Mouse (Mus musculus) heart, postnatal 0 days (tissue): ENCODE results near the gene Slc45a2.
A peak's percentile ranks its signal among the peaks of the same experiment; 100 is the strongest.

ENCODE experiments used
- CTCF ChIP-seq: IDR thresholded peaks from 2 replicates; pipeline ENCODE4 v1.5.1; 2016; ENCODE audit warnings: antibody characterized with exemption, control low read depth, low read depth
- EP300 ChIP-seq: IDR thresholded peaks from 2 replicates; pipeline ENCODE4 v1.6.1; 2016; ENCODE audit warnings: antibody characterized with exemption, low read depth

DNA sequence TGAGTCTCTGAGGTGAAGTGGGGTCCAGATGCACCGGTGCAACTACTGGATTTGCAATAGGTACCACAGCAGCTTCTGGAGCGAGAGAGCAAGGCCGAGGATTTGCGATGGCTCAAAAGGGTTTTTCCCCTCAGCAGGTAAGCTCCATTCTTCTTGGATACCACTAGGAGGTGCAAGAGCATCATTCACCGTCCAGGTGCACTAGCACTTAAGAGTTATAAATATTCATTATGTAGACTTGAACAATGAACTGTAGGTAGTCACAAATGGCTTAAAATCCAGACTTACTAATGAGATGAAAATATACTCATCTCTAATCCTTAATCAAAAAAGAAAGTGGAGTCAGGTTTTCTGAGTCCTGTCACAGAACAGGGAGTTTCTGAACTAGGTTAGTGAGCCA, 8.2 kb downstream of the Slc45a2 start:
- TF ChIP-seq CTCF (peak; percentile 34), EP300 (no peak)
